In the genomic region with DNA sequence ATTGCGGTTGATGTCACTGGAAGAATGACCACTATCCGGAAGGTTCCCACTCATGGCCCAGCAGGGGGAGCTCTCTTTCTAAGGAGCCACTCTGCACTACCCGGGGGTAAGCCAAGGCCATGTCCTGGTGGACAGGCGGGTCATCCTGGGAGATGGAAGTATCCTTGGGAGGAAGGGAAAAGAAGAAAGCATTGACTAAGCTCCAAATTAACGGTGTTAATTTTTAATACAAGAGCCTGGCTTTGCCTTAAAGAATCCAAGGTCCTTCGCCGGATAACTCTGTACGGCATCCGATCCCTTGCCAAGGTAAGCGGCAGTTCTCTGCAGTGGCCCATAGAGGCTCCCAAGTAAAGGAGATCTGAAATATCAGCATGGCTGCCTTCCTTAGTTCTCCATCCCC, we compare ENCODE assay signal across 8 mouse cellular contexts. TPM values are rescaled to one million over a fixed set of nuclear protein-coding genes. Genes with fewer than 3 reads are reported as not detected.
DNase-seq lines count a peak whose midpoint lies in the region; ATAC-seq lines count a peak whose summit lies in the region.

No protein-coding gene starts in this region.

- no peak overlapping the region for H3K27ac ChIP-seq in liver, embryonic 12.5 days
- no peak overlapping the region for H3K27ac ChIP-seq in midbrain, embryonic 16.5 days (ENCODE audit: low read length)

- H3K9ac ChIP-seq in liver, embryonic 12.5 days: no peak overlapping the region
- H3K9ac ChIP-seq in midbrain, embryonic 16.5 days (ENCODE audit: low read depth, low read length): no peak overlapping the region

- ATAC-seq in liver, embryonic 12.5 days: no peak
- peak; percentile 85; the same call in 1 of the 2 replicates for ATAC-seq in midbrain, embryonic 16.5 days

- no peaks in the 10 kb centered on the region for H3K27me3 ChIP-seq in liver, embryonic 12.5 days (replicated peaks)
- H3K27me3 ChIP-seq in midbrain, embryonic 16.5 days (ENCODE audit: control insufficient read depth, insufficient read depth, low read depth, low read length): no peaks in the 10 kb centered on the region

- H3K4me1 ChIP-seq in liver, embryonic 12.5 days: no peaks in the 10 kb centered on the region
- no peaks in the 10 kb centered on the region for H3K4me1 ChIP-seq in midbrain, embryonic 16.5 days (ENCODE audit: control insufficient read depth, insufficient read depth, low read length)

- no peak overlapping the region for H3K4me2 ChIP-seq in liver, embryonic 12.5 days
- H3K4me2 ChIP-seq in midbrain, embryonic 16.5 days (ENCODE audit: low read length): peak overlapping the region; percentile 37

- no peaks in the 10 kb centered on the region for H3K36me3 ChIP-seq in liver, embryonic 12.5 days
- no peaks in the 10 kb centered on the region for H3K36me3 ChIP-seq in midbrain, embryonic 16.5 days (ENCODE audit: control insufficient read depth, insufficient read depth, low read length)

- no peaks in the 10 kb centered on the region for H3K9me3 ChIP-seq in liver, embryonic 12.5 days (replicated peaks)
- H3K9me3 ChIP-seq in midbrain, embryonic 16.5 days (replicated peaks; ENCODE audit: control insufficient read depth, low read length, poor library complexity, severe bottlenecking): no peaks in the 10 kb centered on the region

- DNase-seq in liver: peak; percentile 60
- peak; percentile 11 for DNase-seq in embryo, embryonic 11.5 days (ENCODE audit: low read depth, low spot score)
- DNase-seq in gastrocnemius, postnatal 4 days (ENCODE audit: low spot score in 2 of 2): peak; percentile 70 to 74
- DNase-seq in kidney, adult 18-20 months: peak; percentile 85
- peak; percentile 86 for DNase-seq in left cerebral cortex, postnatal 4 days
- peak; percentile 36 to 71 for DNase-seq in spleen, postnatal 4 days (ENCODE audit: low spot score in 2 of 2)

- no peak overlapping the region for H3K4me3 ChIP-seq in liver, embryonic 12.5 days
- peak overlapping the region; percentile 19; the same call in 1 of the 2 replicates for H3K4me3 ChIP-seq in midbrain, embryonic 16.5 days (ENCODE audit: low read depth, low read length)

- WGBS in liver, embryonic 12.5 days (ENCODE audit: insufficient replicate concordance): 53% methylated on average over 10 of the region's 10 CpGs
- 31% methylated on average over 10 of the region's 10 CpGs for WGBS in midbrain, embryonic 16.5 days

- intact Hi-C loops in left cerebral cortex, postnatal 4 days (cut with DNase I): loop anchor here (1.0 kb wide), 1 partner anchor 216 kb away; no protein-coding TSS in a partner anchor

RNA-seq across cellular contexts. Expression of gene Tial1, which starts 12.8 kb away (rescaled TPM):
- polyA plus RNA-seq in liver, embryonic 12.5 days (2016; fragmentation: Nextera tagmentation; extraction: Ambion mirVana): 17.9 and 18.2 TPM in 2 replicates
- 10 to 100 TPM; 73.7 to 92.4 TPM for total RNA-seq in gastrocnemius, postnatal 4 days (2021)
- 100 to 1,000 TPM; 112 to 115 TPM for total RNA-seq in left cerebral cortex, postnatal 4 days (2021)
- polyA plus RNA-seq in midbrain, embryonic 16.5 days (2015; fragmentation: Nextera tagmentation; extraction: Ambion mirVana): 29.5 and 33.7 TPM in 2 replicates

RNA-seq across cellular contexts. Expression of gene Bag3, which starts 49.1 kb away (rescaled TPM):
- polyA plus RNA-seq in liver, embryonic 12.5 days (2016; fragmentation: Nextera tagmentation; extraction: Ambion mirVana): 5.5 TPM in 2 replicates
- 100 to 1,000 TPM in 1 of 2 experiments, 10 to 100 TPM in 1; 84.2 to 100 TPM for total RNA-seq in gastrocnemius, postnatal 4 days (2021)
- total RNA-seq in left cerebral cortex, postnatal 4 days (2021): 1 to 10 TPM; 3.8 to 4.4 TPM
- 1.9 and 2.8 TPM in 2 replicates for polyA plus RNA-seq in midbrain, embryonic 16.5 days (2015; fragmentation: Nextera tagmentation; extraction: Ambion mirVana)

RNA-seq across cellular contexts. Expression of gene Rgs10, which starts 55.8 kb away (rescaled TPM):
- 57.7 and 58.1 TPM in 2 replicates for polyA plus RNA-seq in liver, embryonic 12.5 days (2016; fragmentation: Nextera tagmentation; extraction: Ambion mirVana)
- 10 to 100 TPM; 14.5 to 18.2 TPM for total RNA-seq in gastrocnemius, postnatal 4 days (2021)
- total RNA-seq in left cerebral cortex, postnatal 4 days (2021): 10 to 100 TPM; 34.3 to 41.2 TPM
- polyA plus RNA-seq in midbrain, embryonic 16.5 days (2015; fragmentation: Nextera tagmentation; extraction: Ambion mirVana): 58.4 and 68.6 TPM in 2 replicates

Comparison
In these comparisons a context has a peak if more than half of its experiments do, and no peak if none do; other contexts are left out.
1. DNase-seq: peak in every context shown above with its lines; median percentile 86 in left cerebral cortex, postnatal 4 days; 85 in kidney, adult 18-20 months; 72 in gastrocnemius, postnatal 4 days; 60 in liver; 54 in spleen, postnatal 4 days; 11 in embryo, embryonic 11.5 days.
2. RNA of gene Bag3, which starts 49.1 kb away (total RNA-seq): 84.2 to 100 TPM in gastrocnemius, postnatal 4 days; 3.8 to 4.4 TPM in left cerebral cortex, postnatal 4 days; every median in the first group is over 10 times any median in the second.